Mouse (Mus musculus): ENCODE data around the gene Hyal3.

GRCm38 (mm10) chr9:107541005-107541404 lies 39.6 kb upstream of the Hyal3 start:
- TF ChIP-seq CTCF (IDR thresholded peaks at IDR 0.05) = no peak
- no peak for TF ChIP-seq EP300 (IDR thresholded peaks at IDR 0.05)

All from lung, postnatal 0 days (tissue).